Mouse (Mus musculus): ENCODE results near the gene Nanos3. TPM values are rescaled to one million over a fixed set of nuclear protein-coding genes. Genes with fewer than 3 reads are reported as not detected.

Nanos3 gene
- total RNA-seq, 2 experiments from 2014 or later = 3.7 to 3.9 TPM

DNA sequence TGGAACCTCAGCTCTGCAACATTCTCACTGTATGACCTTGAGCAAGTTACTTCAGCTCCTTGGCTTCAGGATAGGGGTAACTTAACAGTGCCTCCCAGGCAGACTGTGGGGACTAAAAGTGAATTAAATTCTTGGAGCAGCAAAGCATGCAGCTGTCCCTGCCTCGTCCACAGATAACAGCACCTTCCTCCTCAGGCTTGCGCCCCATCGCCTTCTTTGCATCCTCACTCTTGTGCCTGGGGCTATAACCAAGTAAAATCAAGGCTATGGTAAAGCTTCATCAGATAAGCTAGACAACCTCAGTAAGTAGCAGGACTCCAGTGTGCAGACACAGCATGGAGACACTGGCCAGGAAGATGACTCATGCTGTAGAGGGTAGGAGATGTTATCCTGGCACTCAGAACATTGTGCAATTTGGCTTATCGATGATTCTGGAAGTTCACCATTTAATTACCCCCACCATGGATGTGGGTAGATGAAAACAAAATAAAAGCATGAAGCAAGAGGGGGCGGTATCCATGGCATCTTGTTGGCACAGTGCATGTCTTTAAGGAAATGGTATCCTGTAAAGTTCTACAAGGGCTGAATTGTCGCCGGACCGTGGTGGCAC is 40.3 kb downstream of the Nanos3 start:
- intact Hi-C loops (cut with DNase I) = no loop called here
- no peak for DNase-seq (ENCODE audit: low spot score in 2 of 2)

DNA sequence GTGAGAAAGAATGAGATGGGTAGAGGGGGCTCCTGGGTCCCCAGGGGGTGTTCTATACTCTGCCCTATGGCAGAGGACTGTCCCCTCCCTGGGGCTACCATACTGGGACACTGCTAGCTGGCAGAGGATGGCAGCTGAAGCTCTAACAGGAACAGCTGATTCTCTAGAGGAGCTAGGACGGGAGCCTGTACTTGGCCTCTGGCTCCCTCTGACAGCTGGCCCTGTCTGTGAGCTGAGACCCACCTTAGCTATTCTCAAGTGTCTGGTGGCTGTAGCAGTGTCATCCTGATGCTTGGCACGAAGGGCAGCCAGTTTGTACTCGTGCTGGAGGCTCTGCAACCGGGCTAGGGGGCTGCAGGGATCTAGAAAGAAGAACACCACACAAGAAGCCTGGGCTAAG is 44.2 kb downstream of the Nanos3 start:
- intact Hi-C loops (cut with DNase I) = no loop called here
- no peak for DNase-seq (ENCODE audit: low spot score in 2 of 2)

DNA sequence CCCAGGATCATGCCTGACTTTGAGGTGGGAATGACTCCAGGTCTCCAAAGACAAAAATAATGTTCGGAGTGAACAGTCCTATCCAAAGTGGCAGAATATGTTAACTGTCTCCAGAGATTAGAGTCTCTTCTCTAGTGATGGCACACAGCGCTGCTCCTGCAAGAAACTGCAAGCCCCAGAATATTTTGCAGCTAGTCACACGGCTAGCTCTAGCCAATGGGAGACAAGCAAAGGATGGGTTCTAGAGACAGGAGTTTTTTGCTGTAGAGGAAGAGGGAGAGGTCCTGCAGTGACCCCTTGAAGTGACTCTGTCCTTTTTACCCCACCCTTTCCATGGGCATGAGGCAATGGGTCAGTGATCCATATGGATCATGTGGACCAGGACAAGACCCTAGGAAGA is 47.2 kb downstream of the Nanos3 start:
- intact Hi-C loops (cut with DNase I) = no loop called here
- no peak for DNase-seq (ENCODE audit: low spot score in 2 of 2)

DNA sequence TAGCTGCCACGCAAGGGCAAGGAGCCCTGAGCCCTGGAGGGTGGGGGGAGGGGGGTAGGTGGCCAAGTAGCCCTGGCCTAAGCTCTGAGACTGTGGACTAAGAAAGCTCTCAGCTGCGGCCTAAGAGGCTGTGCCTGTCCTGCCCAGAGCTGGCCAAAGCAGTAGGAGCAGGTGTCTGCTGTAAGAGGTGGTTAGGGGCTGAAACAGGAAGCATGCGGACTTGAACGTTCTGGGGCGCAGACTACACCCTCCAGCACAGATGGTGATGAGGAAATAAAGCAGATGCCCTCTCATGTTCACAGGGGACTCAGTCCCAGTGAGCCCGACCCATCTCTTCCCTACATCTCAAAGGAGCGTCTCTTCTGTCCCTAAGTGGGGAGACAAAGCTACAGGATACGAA is 52.8 kb downstream of the Nanos3 start:
- intact Hi-C loops (cut with DNase I) = loop anchor here (5.0 kb wide), 1 partner anchor 35 kb away; no protein-coding TSS in a partner anchor
- no peak for DNase-seq (ENCODE audit: low spot score in 2 of 2)

DNA sequence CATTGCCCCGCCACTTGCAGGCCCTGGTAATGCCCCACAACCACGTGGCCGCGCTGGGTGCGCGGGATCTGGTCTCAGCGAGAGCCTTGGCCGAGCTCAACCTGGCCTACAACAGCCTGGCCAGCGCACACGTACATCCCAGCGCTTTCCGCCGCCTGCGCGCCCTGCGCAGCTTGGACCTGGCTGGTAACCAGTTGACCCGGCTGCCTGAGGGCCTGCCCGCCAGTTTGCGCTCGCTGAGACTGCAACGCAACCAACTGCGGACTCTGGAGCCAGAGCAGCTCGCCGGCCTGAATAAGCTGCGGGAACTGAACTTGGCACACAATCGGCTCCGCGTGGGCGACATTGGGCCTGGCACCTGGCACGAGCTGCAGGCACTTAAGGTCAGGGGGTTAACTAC is 54.2 kb downstream of the Nanos3 start:
- intact Hi-C loops (cut with DNase I) = loop anchor here (5.0 kb wide), 1 partner anchor 34 kb away; no protein-coding TSS in a partner anchor
- DNase-seq (ENCODE audit: low spot score in 2 of 2) = no peak

DNA sequence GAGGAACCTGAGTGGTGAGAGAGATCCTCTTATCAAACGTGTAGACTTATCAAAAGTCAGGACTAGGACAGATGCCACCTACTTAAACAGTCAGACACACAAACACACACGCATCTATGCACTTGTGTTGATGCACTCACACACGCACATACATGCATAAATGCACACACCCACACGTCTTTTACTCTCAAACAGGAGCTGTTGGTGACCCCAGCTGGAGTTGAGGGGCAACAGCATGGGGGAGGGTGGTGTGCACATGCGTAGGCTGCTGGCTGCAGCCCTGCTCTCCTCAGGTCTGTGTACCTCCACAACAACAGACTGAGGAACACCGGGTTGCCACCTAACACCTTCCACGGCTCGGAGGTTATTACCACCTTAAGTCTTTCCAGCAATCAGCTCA is 56.7 kb downstream of the Nanos3 start:
- DNase-seq (ENCODE audit: low spot score in 2 of 2) = no peak
- intact Hi-C loops (cut with DNase I) = no loop called here

DNA sequence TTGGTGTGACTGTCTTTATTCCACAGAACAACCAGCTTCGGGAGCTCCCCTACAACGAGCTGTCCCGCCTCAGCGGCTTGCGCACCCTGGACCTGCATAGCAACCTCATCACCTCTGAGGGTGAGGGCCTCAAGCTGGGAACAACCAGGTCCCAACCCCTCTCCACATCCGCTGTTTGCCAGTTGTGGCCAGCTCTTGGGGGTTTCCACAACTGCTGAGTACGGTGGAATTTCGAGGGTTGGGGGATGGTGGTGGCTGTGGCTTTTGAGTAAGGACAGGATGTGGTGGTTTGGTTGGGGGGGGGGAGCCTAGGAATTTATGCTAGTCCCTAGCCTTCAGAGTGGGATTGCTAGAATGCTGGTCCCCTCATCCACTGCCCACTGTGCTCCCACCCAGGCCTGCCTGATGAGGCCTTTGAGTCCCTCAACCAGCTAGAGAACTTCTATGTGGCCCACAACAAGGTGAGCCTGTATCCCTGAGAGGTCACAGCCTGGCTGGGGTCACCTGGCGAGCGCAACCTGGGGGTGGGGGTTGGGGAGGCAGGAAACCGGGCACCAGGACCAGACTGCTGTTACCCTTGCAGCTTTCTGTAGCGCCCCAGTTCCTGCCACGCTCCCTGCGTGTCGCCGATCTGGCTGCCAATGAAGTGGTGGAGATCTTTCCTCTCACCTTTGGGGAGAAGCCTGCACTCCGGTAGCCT is 57.7 kb downstream of the Nanos3 start:
- intact Hi-C loops (cut with DNase I) = no loop called here

DNA sequence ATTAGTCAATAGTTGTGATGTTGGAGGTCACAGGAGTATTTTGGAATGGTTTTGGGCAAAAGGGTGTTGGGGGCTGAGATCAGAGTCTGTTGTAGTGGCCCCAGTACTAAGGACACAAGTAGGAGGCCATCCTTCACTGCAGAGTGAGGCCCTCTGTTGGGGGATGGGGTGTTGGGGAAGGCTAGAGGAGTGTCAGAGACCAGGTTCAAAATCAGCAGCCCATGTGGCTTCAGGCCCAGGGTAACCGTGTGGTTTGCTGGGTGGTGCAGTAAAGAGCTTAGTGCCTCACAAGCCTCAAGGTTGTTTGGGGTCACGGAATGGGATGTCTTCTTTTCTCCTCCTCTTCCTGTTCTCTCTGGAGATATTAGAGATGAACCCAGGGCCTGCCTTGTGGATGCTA is 58.3 kb downstream of the Nanos3 start:
- DNase-seq (ENCODE audit: low spot score in 2 of 2) = no peak
- intact Hi-C loops (cut with DNase I) = no loop called here

More for the DNA sequence above, 57.7 kb downstream of the Nanos3 start:
- no peak for DNase-seq (ENCODE audit: low spot score in 2 of 2)

DNA sequence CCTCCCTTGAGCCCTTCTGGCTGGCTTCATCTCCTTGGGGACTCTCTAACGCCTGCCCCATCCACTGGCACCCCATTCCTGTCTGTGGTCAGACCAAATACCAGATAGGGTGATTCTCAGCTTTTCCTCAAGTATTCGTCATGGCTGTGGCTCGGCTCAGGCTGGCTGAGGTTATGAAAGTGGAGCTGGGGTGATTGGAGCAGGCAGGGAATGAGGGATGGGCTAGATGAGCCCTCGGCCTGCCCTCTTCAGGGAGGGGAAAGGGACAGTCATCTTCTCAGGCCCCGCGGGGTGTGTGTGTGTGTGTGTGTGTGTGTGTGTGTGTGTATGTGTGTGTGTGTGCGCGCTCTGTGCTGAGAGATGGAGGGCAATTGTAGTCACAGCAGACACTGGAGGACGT is 59.4 kb downstream of the Nanos3 start, which contains the start of gene Podnl1:
TSS of gene Podnl1 (plus strand) at position 334 of the 400 bp plus-strand sequence.
- intact Hi-C loops (cut with DNase I) = no loop called here
- no peak for DNase-seq (ENCODE audit: low spot score in 2 of 2)

Small RNA genes lying within 50 kb of the gene (microRNA-seq; reads per million reads assigned to microRNA genes)
- not detected for gene Gm25110
- gene Mir181c = 1,967 reads per million, percentile 84 among the genes with 10 or more reads in this experiment
- 1,728 reads per million, percentile 83 among the genes with 10 or more reads in this experiment for gene Mir181d
- 6,522 reads per million, percentile 93 among the genes with 10 or more reads in this experiment for gene Mir23a
- not detected for gene Mir24-2
- gene Mir27a = 207 reads per million, percentile 63 among the genes with 10 or more reads in this experiment
- not detected for gene Mir3074-2

Other genes with a start within 250 kb of the Nanos3 start
- gene Gm10644, start 230.0 kb downstream of the Nanos3 start, total RNA-seq (2021) = under 1 TPM; 0.25 to 0.54 TPM
- gene Asf1b, start 229.7 kb downstream of the Nanos3 start, total RNA-seq (2021) = under 1 TPM; 0.39 to 0.48 TPM
- gene Prkaca, start 212.2 kb downstream of the Nanos3 start, total RNA-seq (2021) = 100 to 1,000 TPM; 243 to 267 TPM
- gene Samd1, start 187.5 kb downstream of the Nanos3 start, total RNA-seq (2021) = 10 to 100 TPM; 41.5 to 46.6 TPM
- gene 1700067K01Rik, start 183.7 kb downstream of the Nanos3 start, total RNA-seq (2021) = under 1 TPM in 1 of 2 experiments, not detected in 1; 0.59 TPM
- gene 2210011C24Rik, start 173.0 kb downstream of the Nanos3 start, total RNA-seq (2021) = 1 to 10 TPM; 1.3 to 3.1 TPM
- gene Palm3, start 163.7 kb downstream of the Nanos3 start, total RNA-seq (2021) = 1 to 10 TPM; 1.7 to 2.7 TPM
- under 1 TPM; 0.49 to 0.52 TPM for gene Il27ra, start 142.6 kb downstream of the Nanos3 start, total RNA-seq (2021)
- not detected for gene Rln3, start 140.2 kb downstream of the Nanos3 start, total RNA-seq (2021)
- gene Gm10643, start 120.1 kb downstream of the Nanos3 start, total RNA-seq (2021) = 1 to 10 TPM; 4.1 to 4.4 TPM
- 10 to 100 TPM; 17.9 to 32.4 TPM for gene Rfx1, start 118.4 kb downstream of the Nanos3 start, total RNA-seq (2021)
- gene Dcaf15, start 80.4 kb downstream of the Nanos3 start, total RNA-seq (2021) = 10 to 100 TPM; 15.7 to 19.8 TPM
- gene Podnl1, start 59.2 kb downstream of the Nanos3 start, total RNA-seq (2021) = not detected
- gene Cc2d1a, start 37.3 kb downstream of the Nanos3 start, total RNA-seq (2021) = 10 to 100 TPM; 51.1 to 53.6 TPM
- gene 4930432K21Rik, start 37.2 kb downstream of the Nanos3 start, total RNA-seq (2021) = 1 to 10 TPM; 1.7 to 2.1 TPM
- 10 to 100 TPM; 12.5 to 16.9 TPM for gene Zswim4, start 51.8 kb upstream of the Nanos3 start, total RNA-seq (2021)
- gene D8Ertd738e, start 64.5 kb upstream of the Nanos3 start, total RNA-seq (2021) = 100 to 1,000 TPM; 113 to 146 TPM
- 10 to 100 TPM; 14.4 to 15.9 TPM for gene Mri1, start 72.1 kb upstream of the Nanos3 start, total RNA-seq (2021)
- gene Ccdc130, start 85.2 kb upstream of the Nanos3 start, total RNA-seq (2021) = 10 to 100 TPM; 23.1 to 28.2 TPM
- 100 to 1,000 TPM; 219 to 272 TPM for gene Cacna1a, start 203.2 kb upstream of the Nanos3 start, total RNA-seq (2021)

Data from left cerebral cortex, postnatal 36 days (tissue).